Mouse (Mus musculus): ENCODE measurements around the gene 1810024B03Rik. TPM values are rescaled to one million over a fixed set of nuclear protein-coding genes. Genes with fewer than 3 reads are reported as not detected.

1810024B03Rik gene
- 2.3 and 2.7 TPM in 2 replicates for polyA plus RNA-seq (2015; fragmentation: Nextera tagmentation; extraction: Ambion mirVana)

GRCm38 (mm10) chr2:127207547-127208451 lies at the start of gene 1810024B03Rik, which contains the start of gene Snrnp200:
Gene 1810024B03Rik (minus strand): TSS chr2:127208280.
Gene Snrnp200 (plus strand): TSS chr2:127208386.

GRCm38 (mm10) chr2:127247592-127248333 lies 39.7 kb upstream of the 1810024B03Rik start, which contains the start of the genes Ciao1 and Tmem127:
Gene Ciao1 (minus strand): TSS chr2:127247816.
Gene Tmem127 (plus strand): TSS chr2:127247908.

DNA sequence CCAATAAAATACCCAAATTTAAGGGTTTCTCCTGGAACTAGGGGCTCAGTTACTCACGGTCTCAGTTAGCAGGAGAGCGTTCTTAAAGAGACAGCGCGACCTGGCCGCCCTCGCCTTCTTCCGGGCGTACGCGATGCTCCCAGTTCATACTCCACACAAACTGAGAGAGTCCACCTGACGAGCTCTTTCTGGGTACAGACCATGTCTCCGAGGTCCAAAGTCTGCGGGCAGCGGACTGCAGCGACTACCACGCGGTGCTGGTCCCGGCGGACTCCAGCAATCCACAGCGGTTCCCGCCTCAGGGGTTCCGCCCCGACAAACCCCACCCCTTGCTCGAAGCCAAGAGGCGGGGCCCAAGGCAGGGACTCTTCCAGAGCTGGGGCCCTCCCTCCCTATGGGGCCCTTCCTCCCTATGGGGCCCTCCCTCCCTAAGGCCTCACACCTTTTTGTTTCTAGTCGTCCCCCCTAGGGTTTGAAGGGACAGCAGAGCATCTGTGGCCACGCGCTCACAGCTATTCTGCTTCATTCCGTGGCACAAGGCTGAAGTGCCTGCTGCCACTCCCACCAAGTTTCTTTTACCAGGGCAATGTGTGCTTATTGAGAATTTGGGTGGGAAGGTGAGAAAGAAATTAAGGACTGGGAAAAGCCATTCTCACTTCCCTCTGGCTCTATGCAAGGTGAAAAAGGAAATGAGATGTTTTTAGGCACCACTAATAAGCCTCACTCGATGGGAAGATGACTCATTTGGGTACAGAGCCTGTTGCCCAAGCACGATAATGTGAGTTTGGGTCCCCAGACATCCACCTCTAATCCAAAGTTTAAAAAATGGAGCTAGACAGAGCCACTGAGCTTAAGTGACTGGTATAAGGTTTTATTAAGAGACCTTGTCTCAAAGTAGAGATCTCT lies 64.7 kb downstream of the 1810024B03Rik start, which contains the start of gene Itpripl1:
Gene Itpripl1, minus strand, starts transcription at position 285 of the 906 bp plus-strand sequence.

Other genes starting within 250 kb of the 1810024B03Rik start
- gene Ap4e1, start 199.6 kb downstream of the 1810024B03Rik start, polyA plus RNA-seq (2015; fragmentation: Nextera tagmentation; extraction: Ambion mirVana) = 5.7 and 6.8 TPM in 2 replicates
- 113 and 119 TPM in 2 replicates for gene Blvra, start 137.6 kb downstream of the 1810024B03Rik start, polyA plus RNA-seq (2015; fragmentation: Nextera tagmentation; extraction: Ambion mirVana)
- 11.2 and 18.5 TPM in 2 replicates for gene Ncaph, start 74.3 kb downstream of the 1810024B03Rik start, polyA plus RNA-seq (2015; fragmentation: Nextera tagmentation; extraction: Ambion mirVana)
- gene Itpripl1, start 64.8 kb downstream of the 1810024B03Rik start, polyA plus RNA-seq (2015; fragmentation: Nextera tagmentation; extraction: Ambion mirVana) = 28.4 TPM in 2 replicates
- 18.9 and 19.8 TPM in 2 replicates for gene Snrnp200, start 106 bp upstream of the 1810024B03Rik start, polyA plus RNA-seq (2015; fragmentation: Nextera tagmentation; extraction: Ambion mirVana)
- gene Ciao1, start 39.5 kb upstream of the 1810024B03Rik start, polyA plus RNA-seq (2015; fragmentation: Nextera tagmentation; extraction: Ambion mirVana) = 36.1 and 42.2 TPM in 2 replicates
- 24.2 and 24.4 TPM in 2 replicates for gene Tmem127, start 39.6 kb upstream of the 1810024B03Rik start, polyA plus RNA-seq (2015; fragmentation: Nextera tagmentation; extraction: Ambion mirVana)
- gene Stard7, start 61.9 kb upstream of the 1810024B03Rik start, polyA plus RNA-seq (2015; fragmentation: Nextera tagmentation; extraction: Ambion mirVana) = 37.0 and 38.7 TPM in 2 replicates
- 3.1 and 3.2 TPM in 2 replicates for gene Dusp2, start 127.9 kb upstream of the 1810024B03Rik start, polyA plus RNA-seq (2015; fragmentation: Nextera tagmentation; extraction: Ambion mirVana)
- gene Astl, start 130.4 kb upstream of the 1810024B03Rik start, polyA plus RNA-seq (2015; fragmentation: Nextera tagmentation; extraction: Ambion mirVana) = not detected in 2 replicates
- 0.66 and 0.82 TPM in 2 replicates for gene Adra2b, start 154.9 kb upstream of the 1810024B03Rik start, polyA plus RNA-seq (2015; fragmentation: Nextera tagmentation; extraction: Ambion mirVana)
- gene Gpat2, start 216.9 kb upstream of the 1810024B03Rik start, polyA plus RNA-seq (2015; fragmentation: Nextera tagmentation; extraction: Ambion mirVana) = 0.21 and 0.23 TPM in 2 replicates
- gene Fahd2a, start 236.3 kb upstream of the 1810024B03Rik start, polyA plus RNA-seq (2015; fragmentation: Nextera tagmentation; extraction: Ambion mirVana) = 20.4 and 22.1 TPM in 2 replicates

All from urinary bladder, postnatal 0 days (tissue).